Mouse (Mus musculus): ENCODE data around the gene Frs2. TPM values are rescaled to one million over a fixed set of nuclear protein-coding genes. Genes with fewer than 3 reads are reported as not detected.

Frs2 gene
- polyA plus RNA-seq, 1 experiment from 2014 or later, result 23.5 TPM

GRCm38 (mm10) chr10:117151241-117151640, 2.9 kb upstream of the Frs2 start:
- H3K36me3 ChIP-seq (ENCODE audit: control insufficient read depth, insufficient read depth, low read length), result no peaks in the 10 kb centered on the region
- H3K9me3 ChIP-seq (ENCODE audit: control insufficient read depth, low read length), result no peaks in the 10 kb centered on the region
- H3K4me1 ChIP-seq (replicated peaks; ENCODE audit: control insufficient read depth, insufficient read depth, low read length), result peaks cover 22% of the 10 kb centered on the region
- H3K4me3 ChIP-seq (ENCODE audit: low read depth, low read length), result 0 out of 2 replicates have a peak overlapping the region, but pooled peaks have one; percentile 14
- no peaks in the 10 kb centered on the region for H3K27me3 ChIP-seq (replicated peaks; ENCODE audit: control insufficient read depth, insufficient read depth, low read length)
- DNase-seq (ENCODE audit: low spot score), result peak; percentile 30
- H3K27ac ChIP-seq (ENCODE audit: low read depth, low read length), result peak overlapping the region; percentile 22; the same call in 1 of the 2 replicates
- WGBS, result 35% methylated on average over 11 of the region's 11 CpGs
- peak overlapping the region; percentile 46 for H3K4me2 ChIP-seq
- no peak for ATAC-seq (replicated peaks; ENCODE audit: low FRiP score)
- H3K9ac ChIP-seq (ENCODE audit: low read depth, low read length), result no peak overlapping the region; the same call in 1 of the 2 replicates

GRCm38 (mm10) chr10:117150764-117151163, 2.4 kb upstream of the Frs2 start:
- Histone ChIP-seq H3K4me3 (ENCODE audit: low read depth, low read length) (peak overlapping the region; percentile 99), H3K4me2 (peak overlapping the region; percentile 70), H3K27ac (ENCODE audit: low read depth, low read length) (no peak overlapping the region), H3K4me1 (replicated peaks; ENCODE audit: control insufficient read depth, insufficient read depth, low read length) (peaks cover 27% of the 10 kb centered on the region), H3K36me3 (ENCODE audit: control insufficient read depth, insufficient read depth, low read length) (no peaks in the 10 kb centered on the region), H3K9me3 (ENCODE audit: control insufficient read depth, low read length) (no peaks in the 10 kb centered on the region), H3K9ac (ENCODE audit: low read depth, low read length) (no peak overlapping the region; the same call in 1 of the 2 replicates), H3K27me3 (replicated peaks; ENCODE audit: control insufficient read depth, insufficient read depth, low read length) (no peaks in the 10 kb centered on the region)
- WGBS, result 21% methylated on average over 10 of the region's 10 CpGs
- DNase-seq (ENCODE audit: low spot score) (peak; percentile 32), ATAC-seq (replicated peaks; ENCODE audit: low FRiP score) (no peak)

DNA sequence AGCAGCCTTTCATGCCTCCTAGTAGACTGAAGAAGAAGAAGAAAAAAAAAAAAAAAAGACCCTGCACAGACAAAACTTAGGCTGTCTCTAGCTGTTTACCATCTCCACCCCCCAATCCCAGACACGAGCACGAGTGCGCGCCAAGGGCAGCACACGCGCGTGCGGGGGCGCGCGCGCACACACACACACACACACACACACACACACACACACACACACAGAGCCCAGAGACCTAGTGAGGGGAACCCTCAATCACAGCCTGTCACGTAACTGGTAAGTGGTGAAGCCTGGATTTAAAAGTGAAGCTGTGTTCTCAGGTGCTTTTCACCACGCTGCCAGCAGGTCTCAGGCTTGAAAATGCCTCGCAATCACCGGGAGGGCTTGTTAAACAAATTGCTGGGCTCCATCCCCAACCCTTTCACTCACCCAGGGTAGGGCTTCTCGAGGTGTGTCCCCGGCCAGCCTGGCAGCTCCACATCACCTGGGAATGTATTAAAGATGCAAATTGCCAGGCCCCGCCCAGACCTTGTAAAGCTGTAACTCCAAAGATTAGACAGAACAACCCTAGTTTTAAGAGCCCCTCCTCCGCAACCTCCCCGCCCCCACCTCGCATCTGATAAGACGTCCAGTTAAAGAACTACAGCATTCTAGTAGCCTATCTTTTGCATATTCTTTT, 1.7 kb upstream of the Frs2 start:
- Histone ChIP-seq H3K9me3 (ENCODE audit: control insufficient read depth, low read length) (no peaks in the 10 kb centered on the region), H3K27me3 (replicated peaks; ENCODE audit: control insufficient read depth, insufficient read depth, low read length) (no peaks in the 10 kb centered on the region), H3K9ac (ENCODE audit: low read depth, low read length) (peak overlapping the region; percentile 37; the same call in 1 of the 2 replicates), H3K4me1 (replicated peaks; ENCODE audit: control insufficient read depth, insufficient read depth, low read length) (peaks cover 34% of the 10 kb centered on the region), H3K27ac (ENCODE audit: low read depth, low read length) (peak overlapping the region; percentile 23; the same call in 1 of the 2 replicates), H3K36me3 (ENCODE audit: control insufficient read depth, insufficient read depth, low read length) (no peaks in the 10 kb centered on the region), H3K4me2 (peak overlapping the region; percentile 70), H3K4me3 (ENCODE audit: low read depth, low read length) (peak overlapping the region; percentile 99)
- ATAC-seq (replicated peaks; ENCODE audit: low FRiP score) (peak; percentile 61), DNase-seq (ENCODE audit: low spot score) (peak; percentile 66)
- 1% methylated on average over 23 of the region's 23 CpGs for WGBS

GRCm38 (mm10) chr10:117149241-117149640, 907 bp upstream of the Frs2 start:
- Histone ChIP-seq H3K9ac (ENCODE audit: low read depth, low read length) (peak overlapping the region; percentile 70; the same call in 1 of the 2 replicates), H3K4me1 (replicated peaks; ENCODE audit: control insufficient read depth, insufficient read depth, low read length) (peaks cover 41% of the 10 kb centered on the region), H3K27me3 (replicated peaks; ENCODE audit: control insufficient read depth, insufficient read depth, low read length) (no peaks in the 10 kb centered on the region), H3K4me3 (ENCODE audit: low read depth, low read length) (peak overlapping the region; percentile 99), H3K36me3 (ENCODE audit: control insufficient read depth, insufficient read depth, low read length) (no peaks in the 10 kb centered on the region), H3K27ac (ENCODE audit: low read depth, low read length) (peak overlapping the region; percentile 93; the same call in 1 of the 2 replicates), H3K4me2 (peak overlapping the region; percentile 70), H3K9me3 (ENCODE audit: control insufficient read depth, low read length) (no peaks in the 10 kb centered on the region)
- peak; percentile 24 for DNase-seq (ENCODE audit: low spot score)
- ATAC-seq (replicated peaks; ENCODE audit: low FRiP score), result no peak
- 23% methylated on average over 7 of the region's 7 CpGs for WGBS

DNA sequence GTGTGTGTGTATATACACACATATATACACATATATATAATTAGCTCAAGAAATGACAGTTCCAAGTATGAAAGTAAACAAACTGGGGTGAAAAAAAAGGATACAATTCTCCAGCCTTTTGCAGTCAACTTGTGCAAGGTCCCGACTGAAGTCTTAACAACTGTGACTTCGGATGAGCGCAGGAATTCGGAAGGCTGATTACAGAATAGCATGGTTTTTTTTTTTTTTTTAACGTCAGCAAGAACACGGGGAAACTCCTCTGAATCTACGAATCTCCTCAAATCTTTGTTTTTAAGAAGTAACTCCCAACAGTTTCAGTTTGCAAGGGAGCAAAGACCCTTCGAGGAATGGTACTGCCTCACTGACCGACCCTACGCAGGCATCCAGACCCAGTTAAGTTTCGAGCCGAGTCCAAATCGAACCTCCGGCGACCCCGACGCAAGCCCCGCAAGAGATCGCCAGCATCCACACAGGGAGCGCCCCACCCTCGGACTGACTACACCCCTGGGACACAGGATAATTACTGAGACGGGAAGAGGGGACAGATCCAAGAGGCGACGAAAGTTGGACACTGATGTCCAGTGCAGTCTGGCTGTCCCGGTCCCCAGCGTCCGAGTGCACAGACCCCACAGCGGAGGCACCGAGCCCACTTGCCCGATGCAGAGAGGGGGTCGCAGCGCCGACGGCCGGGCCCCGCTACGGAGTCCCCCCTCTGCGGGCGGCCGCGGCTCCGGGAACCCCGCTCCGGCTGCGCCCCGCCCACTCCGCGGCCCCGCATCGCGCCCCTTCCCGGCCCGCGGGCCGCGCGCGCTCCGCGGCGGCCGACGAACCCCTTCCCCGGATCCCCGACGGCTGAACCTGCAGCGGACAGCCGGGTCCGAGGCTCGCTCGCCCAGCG, 622 bp downstream of the Frs2 start:
- H3K4me2 ChIP-seq, result peak overlapping the region; percentile 70
- peak overlapping the region; percentile 99 for H3K4me3 ChIP-seq (ENCODE audit: low read depth, low read length)
- H3K36me3 ChIP-seq (ENCODE audit: control insufficient read depth, insufficient read depth, low read length), result no peaks in the 10 kb centered on the region
- peak; percentile 30 for ATAC-seq (replicated peaks; ENCODE audit: low FRiP score)
- H3K27me3 ChIP-seq (replicated peaks; ENCODE audit: control insufficient read depth, insufficient read depth, low read length), result no peaks in the 10 kb centered on the region
- DNase-seq (ENCODE audit: low spot score), result peak; percentile 65
- peaks cover 46% of the 10 kb centered on the region for H3K4me1 ChIP-seq (replicated peaks; ENCODE audit: control insufficient read depth, insufficient read depth, low read length)
- under 1% methylated on average over 68 of the region's 72 CpGs for WGBS
- H3K27ac ChIP-seq (ENCODE audit: low read depth, low read length), result peak overlapping the region; percentile 93
- no peaks in the 10 kb centered on the region for H3K9me3 ChIP-seq (ENCODE audit: control insufficient read depth, low read length)
- H3K9ac ChIP-seq (ENCODE audit: low read depth, low read length), result peak overlapping the region; percentile 95

DNA sequence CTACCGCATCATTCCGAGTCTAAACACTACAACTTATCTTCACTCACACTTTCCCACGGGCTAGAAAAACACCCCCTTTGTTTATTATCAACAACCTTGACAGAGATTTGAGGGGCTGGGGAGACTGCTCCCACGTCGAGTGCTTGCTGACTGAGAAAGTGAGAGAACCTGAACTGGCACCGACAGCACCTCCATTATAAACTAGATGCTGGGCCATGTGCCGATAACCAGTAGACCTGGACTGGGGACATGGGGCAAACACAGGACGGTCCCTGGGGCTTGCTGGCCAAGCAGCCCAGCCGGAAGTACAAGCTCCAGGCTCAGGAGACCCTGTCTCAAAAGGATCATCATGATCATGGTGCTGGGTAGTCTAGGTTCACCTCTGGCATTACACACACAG, 1.9 kb downstream of the Frs2 start:
- peak overlapping the region; percentile 35; the same call in 1 of the 2 replicates for H3K9ac ChIP-seq (ENCODE audit: low read depth, low read length)
- no peaks in the 10 kb centered on the region for H3K27me3 ChIP-seq (replicated peaks; ENCODE audit: control insufficient read depth, insufficient read depth, low read length)
- DNase-seq (ENCODE audit: low spot score) (peak; percentile 29), ATAC-seq (replicated peaks; ENCODE audit: low FRiP score) (no peak)
- H3K9me3 ChIP-seq (ENCODE audit: control insufficient read depth, low read length), result no peaks in the 10 kb centered on the region
- peak overlapping the region; percentile 70 for H3K4me2 ChIP-seq
- H3K4me3 ChIP-seq (ENCODE audit: low read depth, low read length), result peak overlapping the region; percentile 99
- peaks cover 52% of the 10 kb centered on the region for H3K4me1 ChIP-seq (replicated peaks; ENCODE audit: control insufficient read depth, insufficient read depth, low read length)
- no peaks in the 10 kb centered on the region for H3K36me3 ChIP-seq (ENCODE audit: control insufficient read depth, insufficient read depth, low read length)
- WGBS, result 40% methylated on average over 9 of the region's 9 CpGs
- H3K27ac ChIP-seq (ENCODE audit: low read depth, low read length), result peak overlapping the region; percentile 3; the same call in 1 of the 2 replicates

DNA sequence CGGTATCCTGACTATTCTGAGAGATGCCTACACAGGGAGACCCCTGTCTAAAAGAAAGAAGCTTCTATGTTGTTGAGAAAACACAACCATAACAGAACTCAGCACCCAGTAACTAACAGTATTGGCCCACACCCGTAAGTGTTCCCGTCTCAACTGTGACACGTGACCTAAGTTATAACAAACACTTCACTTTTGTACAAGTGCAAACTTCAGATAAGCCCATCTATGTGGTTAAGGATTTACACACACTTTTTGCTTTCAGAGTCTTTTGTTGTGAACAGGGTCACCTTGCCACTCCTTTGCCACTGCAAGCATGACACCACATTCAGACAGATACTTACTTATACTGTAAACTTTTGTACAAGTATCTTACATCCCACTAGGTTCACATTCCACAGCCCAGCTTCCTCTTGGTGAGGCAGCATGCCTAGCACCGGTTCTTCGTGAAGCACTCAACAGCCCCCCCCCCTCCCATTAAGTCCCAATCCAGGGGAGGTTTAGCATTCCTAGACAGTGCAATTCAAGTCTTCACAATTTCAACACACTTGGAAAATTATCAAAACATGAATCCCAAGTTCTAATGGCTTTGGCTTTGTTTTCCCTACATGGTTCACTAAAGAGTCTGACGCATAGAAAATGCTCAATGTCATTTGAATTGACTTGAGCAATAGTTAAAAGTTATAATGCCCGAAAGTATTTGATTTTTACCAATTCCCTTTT, 2.6 kb downstream of the Frs2 start:
- ATAC-seq (replicated peaks; ENCODE audit: low FRiP score) (peak; percentile 41), DNase-seq (ENCODE audit: low spot score) (peak; percentile 31)
- Histone ChIP-seq H3K9me3 (ENCODE audit: control insufficient read depth, low read length) (no peaks in the 10 kb centered on the region), H3K27ac (ENCODE audit: low read depth, low read length) (peak overlapping the region; percentile 57), H3K36me3 (ENCODE audit: control insufficient read depth, insufficient read depth, low read length) (no peaks in the 10 kb centered on the region), H3K4me1 (replicated peaks; ENCODE audit: control insufficient read depth, insufficient read depth, low read length) (peaks cover 54% of the 10 kb centered on the region), H3K4me2 (peak overlapping the region; percentile 70), H3K27me3 (replicated peaks; ENCODE audit: control insufficient read depth, insufficient read depth, low read length) (no peaks in the 10 kb centered on the region), H3K4me3 (ENCODE audit: low read depth, low read length) (0 out of 2 replicates have a peak overlapping the region, but pooled peaks have one; percentile 99), H3K9ac (ENCODE audit: low read depth, low read length) (peak overlapping the region; percentile 48; the same call in 1 of the 2 replicates)
- 46% methylated on average over 8 of the region's 8 CpGs for WGBS

GRCm38 (mm10) chr10:117144628-117145027, 3.7 kb downstream of the Frs2 start:
- no peak overlapping the region for H3K9ac ChIP-seq (ENCODE audit: low read depth, low read length)
- H3K36me3 ChIP-seq (ENCODE audit: control insufficient read depth, insufficient read depth, low read length), result no peaks in the 10 kb centered on the region
- no peaks in the 10 kb centered on the region for H3K27me3 ChIP-seq (replicated peaks; ENCODE audit: control insufficient read depth, insufficient read depth, low read length)
- DNase-seq (ENCODE audit: low spot score) (peak; percentile 23), ATAC-seq (replicated peaks; ENCODE audit: low FRiP score) (no peak)
- peaks cover 56% of the 10 kb centered on the region for H3K4me1 ChIP-seq (replicated peaks; ENCODE audit: control insufficient read depth, insufficient read depth, low read length)
- peak overlapping the region; percentile 70 for H3K4me2 ChIP-seq
- H3K4me3 ChIP-seq (ENCODE audit: low read depth, low read length), result 0 out of 2 replicates have a peak overlapping the region, but pooled peaks have one; percentile 6
- no peaks in the 10 kb centered on the region for H3K9me3 ChIP-seq (ENCODE audit: control insufficient read depth, low read length)
- 73% methylated on average over 6 of the region's 6 CpGs for WGBS
- no peak overlapping the region; the same call in 1 of the 2 replicates for H3K27ac ChIP-seq (ENCODE audit: low read depth, low read length)
